Mouse (Mus musculus) right cerebral cortex, postnatal 4 days (tissue): Measurements from ENCODE around the gene Tm4sf4.
A peak's percentile ranks its signal among the peaks of the same experiment; 100 is the strongest.

Source experiments
- DNase-seq: peaks from one replicate; pipeline ENCODE4 v3.0.0-alpha.2; 2022

The Tm4sf4 gene

DNA sequence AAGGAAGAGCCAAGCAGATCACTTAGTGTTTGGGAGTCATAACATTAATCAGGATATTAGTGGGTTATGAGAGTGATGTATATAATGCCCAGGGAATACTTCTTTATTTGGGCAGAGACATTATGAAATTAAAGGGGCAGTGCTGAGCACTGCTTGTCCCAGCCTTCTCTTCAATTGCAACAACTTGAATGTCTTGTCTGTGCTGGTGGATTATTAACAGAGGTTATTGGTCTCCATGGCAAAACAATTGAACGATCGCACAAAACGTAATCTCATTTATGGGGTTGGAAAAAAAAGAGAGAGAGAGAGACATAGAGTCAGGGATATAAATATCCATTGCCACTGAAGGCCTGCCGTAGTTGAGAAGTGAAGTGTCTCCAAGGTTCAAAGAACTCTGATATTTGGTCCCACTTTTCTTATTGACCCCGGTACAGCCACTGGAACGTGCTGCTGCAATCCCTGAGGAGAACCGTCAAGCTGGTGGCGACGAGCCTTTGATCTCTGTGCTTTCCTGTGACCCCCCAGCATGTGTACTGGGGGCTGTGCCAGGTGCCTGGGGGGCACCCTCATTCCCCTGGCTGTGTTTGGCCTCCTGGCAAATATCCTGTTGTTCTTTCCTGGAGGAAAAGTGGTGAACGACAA, at the start of gene Tm4sf4:
Gene Tm4sf4 (plus strand): TSS at position 226 of the 642 bp plus-strand sequence.
- DNase-seq: no peak

DNA sequence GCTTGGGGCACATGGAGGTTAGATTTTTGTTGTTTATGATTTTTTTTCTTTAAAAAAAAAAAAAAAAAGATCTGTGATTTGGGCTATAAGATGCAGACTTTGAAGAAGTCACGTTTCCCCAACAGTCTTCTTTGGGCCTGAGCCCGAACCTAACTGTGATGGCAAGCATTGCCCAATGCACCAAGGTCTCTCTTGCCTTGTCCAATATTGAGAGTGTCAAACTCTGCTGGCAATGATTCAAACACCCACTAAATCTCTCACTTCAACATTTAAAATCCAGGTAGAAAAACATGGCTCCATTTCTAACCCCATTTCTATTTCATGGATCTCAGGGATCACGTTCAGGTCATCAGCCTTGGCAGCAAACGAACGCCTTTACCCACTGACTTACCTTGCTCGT, 38.7 kb upstream of the Tm4sf4 start:
- no peak for DNase-seq

DNA sequence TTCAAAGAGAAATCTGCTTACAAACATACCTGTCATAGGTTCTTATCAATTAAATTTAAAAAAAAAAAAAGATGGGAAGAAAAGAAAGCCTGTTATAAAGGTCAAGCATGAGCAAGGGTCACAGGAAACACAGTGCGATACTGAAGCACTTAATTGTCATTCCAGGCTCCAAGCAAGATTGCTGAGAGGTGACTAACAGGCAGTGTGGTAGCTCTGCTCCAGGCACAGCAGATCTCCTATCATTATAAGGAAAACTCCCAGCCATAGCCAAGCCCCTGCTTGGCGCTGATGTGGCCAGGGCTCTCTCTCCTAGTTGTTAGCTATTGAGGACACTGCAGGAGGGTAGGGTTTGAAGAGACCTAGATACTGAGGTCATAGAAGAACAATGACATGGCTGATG, 38.2 kb upstream of the Tm4sf4 start:
- DNase-seq: no peak

DNA sequence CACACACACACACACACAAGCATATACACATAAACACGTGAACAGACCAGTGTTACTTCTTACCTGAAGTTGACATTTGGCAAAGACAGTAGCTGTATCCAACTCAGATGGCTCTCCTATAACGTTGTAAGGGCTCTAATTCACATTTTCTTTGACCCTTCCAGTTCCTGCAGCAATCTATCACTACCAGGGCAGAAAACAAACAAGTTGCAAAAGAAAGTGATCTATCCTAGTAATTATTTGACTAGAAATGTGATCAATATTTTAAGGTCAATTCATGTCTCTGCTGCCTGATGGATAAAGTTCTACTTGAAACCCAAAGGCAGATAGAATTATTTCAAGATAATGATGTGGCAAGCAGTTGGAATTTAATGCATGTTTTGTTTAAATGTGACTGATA, 37.5 kb upstream of the Tm4sf4 start:
- DNase-seq: no peak

DNA sequence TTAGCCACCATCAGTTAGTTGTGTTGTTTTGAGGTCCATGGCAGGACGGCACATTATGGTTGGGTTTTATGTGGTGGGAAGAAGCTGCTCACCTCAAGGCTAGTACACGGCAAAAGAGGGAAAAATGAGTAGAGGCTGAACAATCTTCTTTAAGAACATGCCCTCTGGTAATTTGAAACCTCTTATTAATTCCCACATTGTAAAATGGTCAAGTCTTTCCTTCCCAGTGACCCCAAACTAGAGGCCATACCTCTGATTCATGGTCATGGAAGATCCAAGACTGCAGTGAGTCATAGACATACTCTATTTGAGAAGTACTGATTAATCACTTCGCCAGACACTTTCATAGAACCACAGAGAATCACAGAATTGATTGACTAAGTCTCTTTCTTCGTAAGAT, 13.6 kb upstream of the Tm4sf4 start:
- no peak for DNase-seq

DNA sequence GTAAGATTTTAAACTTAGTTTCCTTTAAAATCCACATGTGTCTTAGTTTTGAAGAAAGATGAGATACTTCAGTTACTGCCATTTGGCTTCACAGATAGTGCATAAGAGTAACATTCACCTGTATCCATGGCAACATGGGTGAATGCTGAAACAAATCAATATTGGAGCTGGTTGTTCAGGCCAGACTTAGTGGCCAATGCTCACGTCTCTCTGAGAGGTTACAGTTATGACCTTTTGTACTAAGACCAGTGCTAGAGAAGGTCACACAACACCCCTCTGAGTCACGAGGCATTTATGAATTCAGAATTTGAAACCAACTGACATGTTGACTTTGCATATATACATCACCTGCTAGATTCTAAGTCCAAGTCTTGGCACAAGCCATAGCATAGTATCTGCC, 4.9 kb upstream of the Tm4sf4 start:
- no peak for DNase-seq

DNA sequence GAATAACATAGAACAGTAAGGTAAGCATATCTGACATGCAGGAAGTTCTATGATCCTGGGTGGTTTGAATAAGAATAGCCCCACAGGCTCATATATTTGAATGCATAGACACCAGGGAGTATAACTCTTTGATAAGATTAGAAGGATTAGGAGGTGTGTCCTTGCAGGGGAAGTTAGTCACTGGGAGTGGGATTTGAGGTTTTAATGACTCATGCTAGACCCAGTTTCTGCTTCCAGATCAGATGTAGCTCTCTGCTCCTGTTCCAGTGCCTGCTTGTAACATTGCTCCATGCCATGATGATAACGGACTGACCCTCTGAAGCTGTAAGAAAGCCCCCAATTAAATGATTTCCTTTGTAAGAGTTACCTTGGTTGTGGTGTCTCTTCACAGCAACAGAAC, 4.5 kb upstream of the Tm4sf4 start:
- DNase-seq: no peak

DNA sequence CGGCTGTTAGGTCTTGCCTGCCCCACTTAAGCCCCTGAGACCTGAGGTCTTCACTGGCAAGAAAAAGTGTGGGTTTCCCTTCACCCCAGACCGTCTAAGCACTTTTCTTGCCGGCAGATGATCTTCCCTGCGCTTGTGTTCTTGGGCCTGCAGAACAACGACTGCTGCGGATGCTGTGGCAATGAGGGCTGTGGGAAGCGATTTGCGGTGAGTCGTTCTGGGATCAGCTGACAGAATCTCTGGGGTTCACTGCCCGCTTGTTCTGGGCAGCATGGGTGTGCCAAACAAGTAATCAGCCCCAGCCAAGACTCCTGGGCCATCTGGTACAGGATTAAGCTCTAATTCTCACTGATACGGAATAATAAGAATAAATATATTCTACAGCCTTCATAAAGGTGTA, 1.2 kb downstream of the Tm4sf4 start:
- DNase-seq: no peak

DNA sequence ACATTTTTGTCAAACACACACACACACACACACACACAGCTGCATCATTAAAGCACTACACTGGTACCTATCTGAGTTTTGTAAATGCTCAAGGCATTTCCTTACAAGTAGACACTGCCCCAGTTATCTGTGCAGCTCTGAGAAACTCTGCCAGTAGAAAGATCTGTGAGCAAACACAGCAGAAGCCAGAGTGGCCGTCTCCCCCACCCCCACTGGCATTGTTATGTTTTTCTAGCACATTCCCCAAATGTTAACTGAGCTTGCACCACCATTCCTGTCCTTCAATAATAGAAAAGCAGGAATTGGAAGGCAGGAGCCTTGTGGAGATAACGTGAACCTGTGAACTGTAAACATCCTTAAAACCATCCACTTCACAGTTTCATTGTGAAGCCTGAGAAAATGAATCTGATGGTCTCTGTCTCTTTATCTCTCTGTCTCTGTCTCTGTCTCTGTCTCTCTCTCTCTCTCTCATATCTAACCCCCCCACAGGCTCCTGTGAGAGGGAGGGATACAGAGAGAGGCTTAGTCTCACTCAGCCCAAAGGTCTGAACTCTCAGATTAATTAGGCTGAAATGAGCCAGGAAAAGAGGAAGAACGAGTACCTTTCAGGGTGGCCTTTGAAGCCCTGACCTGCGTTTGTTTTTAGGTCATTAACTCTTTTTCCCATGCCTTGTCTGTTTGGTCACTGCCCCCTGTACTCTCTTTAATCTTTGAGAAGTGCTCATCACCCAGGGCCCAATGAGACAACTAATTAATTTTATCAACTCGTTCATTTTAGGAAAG, 3.8 kb downstream of the Tm4sf4 start:
- DNase-seq: no peak

DNA sequence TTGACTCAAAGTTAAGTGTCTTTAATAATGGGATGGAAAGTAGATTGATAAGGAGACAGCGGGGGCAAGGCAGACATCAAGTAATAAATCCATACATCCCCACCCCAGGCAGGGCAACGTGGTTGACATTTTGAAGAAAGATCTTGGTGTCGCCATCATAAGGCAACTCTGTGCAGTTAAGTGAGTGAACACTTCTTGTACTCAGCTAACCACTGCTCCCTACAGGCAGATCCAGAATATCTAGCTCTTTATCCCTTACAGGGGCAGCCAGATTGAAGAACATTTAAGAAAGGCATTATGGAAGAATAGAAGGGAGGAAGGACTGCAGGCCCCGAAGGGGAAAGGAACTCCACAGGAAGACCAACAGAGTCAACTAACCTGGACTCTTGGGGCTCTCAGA, 4.4 kb downstream of the Tm4sf4 start:
- no peak for DNase-seq

DNA sequence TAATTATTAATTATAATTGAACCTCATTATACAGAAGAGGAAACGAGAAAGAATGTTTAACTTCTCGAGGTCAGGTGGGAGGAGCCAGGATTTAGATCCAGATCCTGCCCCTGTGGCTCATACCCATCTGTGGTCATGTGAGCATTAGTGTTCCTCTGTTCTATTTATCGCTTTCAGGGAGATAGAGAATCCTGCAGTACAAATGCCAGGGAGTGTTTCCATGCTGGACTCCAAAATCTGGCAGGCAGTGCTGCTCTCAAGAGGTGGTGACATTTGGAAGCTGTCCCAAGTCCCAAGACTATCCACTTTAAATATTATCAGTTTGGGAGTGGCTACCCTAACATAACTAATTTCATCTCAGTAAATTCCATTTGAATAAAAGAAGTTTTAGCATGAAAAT, 6.6 kb downstream of the Tm4sf4 start:
- no peak for DNase-seq

DNA sequence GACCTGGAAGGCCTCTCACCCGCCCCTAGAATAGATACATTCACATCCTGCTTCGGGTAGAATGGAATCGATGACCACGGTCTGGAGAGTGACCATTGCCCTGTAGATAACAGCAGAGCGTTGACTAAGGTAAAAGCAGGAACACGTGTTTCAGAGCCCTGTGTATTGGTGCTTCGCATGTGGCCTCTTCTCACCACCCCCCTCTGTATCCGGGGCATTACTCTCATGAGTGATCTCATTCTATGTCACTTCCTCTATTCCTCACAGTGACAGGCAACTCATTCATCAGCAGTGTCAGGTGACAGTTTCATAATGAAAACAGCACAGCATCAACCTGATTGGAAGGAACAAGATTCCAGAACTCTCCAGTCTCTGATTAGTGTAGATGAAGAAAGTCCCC, 10.2 kb downstream of the Tm4sf4 start:
- no peak for DNase-seq

DNA sequence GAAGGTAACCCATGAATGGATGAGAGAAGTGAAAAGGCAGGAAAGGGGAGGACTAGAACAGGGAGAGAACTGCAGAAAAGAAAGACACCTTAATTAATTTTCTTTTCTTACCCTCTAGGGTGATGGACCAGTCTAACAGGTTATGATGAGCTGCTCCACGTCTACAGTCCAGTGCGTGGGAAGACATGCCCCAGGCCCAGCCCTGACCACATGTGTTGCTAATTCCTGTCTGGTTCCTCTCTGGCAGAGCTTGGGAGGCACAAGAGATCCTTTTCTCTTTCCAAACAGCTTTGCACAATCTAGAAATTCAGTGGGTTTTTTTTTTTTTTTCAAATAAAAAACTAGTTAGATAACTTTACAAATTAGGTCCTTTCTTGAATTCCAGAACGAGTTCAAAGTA, 15.8 kb downstream of the Tm4sf4 start:
- DNase-seq: no peak

DNA sequence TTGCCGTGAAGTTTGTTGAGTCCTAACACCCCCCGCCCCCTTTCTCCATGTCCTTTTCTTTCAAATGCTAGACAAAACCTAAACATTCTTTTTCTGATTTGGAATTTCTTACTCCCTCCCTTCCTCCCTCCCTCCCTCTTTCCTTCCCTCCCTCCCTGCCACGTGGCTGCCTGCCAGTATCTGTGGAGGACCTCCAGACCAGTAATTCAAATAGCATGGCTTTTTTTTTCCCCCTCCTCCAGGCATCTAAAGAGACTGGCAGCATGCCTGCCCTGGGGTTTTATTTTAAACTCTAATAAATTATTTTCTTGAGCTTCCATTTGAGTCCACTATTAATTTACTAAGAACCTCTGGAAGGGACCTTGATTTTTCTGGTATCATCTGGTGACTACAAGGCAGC, 20.6 kb downstream of the Tm4sf4 start:
- peak; percentile 24 for DNase-seq

DNA sequence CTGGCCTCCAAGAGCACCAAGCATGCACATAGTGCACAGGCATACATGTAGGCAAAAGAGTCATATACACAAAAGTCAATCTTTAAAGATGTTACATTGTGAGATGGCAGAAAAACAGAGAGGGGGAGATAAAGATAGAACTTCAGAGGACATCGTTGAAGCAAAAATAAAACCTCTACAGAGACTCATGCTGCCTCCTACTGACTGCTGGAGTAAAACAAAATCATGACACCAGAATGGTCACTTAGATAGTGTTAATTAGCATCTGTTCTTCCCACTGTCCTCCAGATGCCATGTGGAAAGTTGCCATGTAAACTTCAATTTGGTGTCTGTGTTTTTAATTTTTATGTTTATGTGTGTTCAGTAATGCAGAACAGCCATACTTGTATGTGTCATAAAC, 22.8 kb downstream of the Tm4sf4 start:
- no peak for DNase-seq

DNA sequence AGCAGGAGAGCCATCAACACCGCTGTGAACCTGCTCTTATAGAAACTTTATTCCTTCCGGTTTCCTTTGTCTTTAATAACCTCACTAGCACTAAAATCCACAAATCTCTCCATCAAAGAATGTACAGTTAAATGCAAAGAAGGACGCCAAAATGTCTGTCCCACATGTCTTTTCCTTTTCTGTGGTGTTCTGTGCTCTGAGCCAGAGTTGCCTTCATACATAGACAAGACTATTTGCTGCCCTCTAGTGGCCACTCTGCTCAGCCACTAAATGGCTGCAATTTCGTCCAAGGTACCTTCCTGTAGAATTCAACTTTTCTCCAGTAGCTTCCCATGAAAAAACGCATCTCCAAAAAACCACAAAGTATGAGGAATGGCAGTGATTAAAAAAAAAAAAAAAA, 23.3 kb downstream of the Tm4sf4 start:
- peak; percentile 81 for DNase-seq

DNA sequence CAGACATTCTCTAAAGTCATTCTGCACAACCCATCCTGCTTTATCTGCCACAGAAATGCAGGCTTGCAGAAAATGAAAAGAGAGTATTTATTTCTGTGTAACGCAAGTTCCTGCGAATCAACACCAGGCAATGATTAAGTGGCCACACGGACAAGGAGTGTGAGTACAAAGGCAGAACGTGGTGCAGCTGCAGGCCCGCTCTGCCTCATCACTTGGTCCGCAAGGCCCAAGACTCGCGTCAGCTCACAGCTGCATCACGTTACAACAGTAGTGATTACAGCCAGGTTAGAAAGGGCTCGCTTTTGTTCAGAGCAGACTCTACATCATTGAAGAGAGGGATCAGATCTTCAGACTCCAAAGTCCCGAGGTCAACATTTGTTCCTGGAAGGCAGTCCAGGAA, 33.5 kb downstream of the Tm4sf4 start:
- no peak for DNase-seq

DNA sequence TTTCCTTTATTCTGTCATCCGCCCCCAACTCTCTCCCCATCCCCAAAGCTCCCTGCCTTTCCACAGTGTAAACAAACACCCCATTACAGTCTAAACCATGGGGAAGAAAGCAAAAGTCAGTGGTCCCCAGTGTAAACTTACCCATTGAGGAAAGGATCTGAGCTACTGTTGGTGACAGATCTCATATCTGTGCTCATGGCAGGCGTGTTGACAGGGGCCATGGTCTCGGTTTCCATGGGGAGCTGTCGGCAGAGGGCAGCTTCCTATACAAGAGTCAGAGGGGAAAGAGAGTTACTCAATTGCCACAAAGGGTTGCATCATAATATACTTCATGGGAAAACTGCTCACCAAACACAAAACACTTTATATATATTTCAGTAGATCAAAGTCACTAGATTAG, 38.2 kb downstream of the Tm4sf4 start:
- DNase-seq: no peak

DNA sequence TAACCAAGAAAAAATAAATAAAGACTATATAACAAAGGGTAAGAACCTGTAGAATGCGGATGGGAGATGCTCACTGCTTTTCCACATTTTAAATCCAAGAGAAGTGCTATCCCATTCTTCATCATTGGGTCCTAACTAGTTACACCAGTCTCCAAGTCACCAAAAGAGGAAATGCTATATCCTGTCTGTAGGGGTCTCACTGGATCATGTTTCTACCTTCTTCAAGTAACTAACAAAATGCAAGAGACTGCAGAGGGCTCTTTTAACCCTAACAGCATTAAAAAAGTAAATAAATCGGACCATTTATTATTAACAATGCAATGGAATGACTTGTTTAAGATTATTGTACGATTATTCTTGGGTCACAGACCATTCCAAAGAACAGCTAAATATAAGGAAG, 41.2 kb downstream of the Tm4sf4 start:
- DNase-seq: no peak

DNA sequence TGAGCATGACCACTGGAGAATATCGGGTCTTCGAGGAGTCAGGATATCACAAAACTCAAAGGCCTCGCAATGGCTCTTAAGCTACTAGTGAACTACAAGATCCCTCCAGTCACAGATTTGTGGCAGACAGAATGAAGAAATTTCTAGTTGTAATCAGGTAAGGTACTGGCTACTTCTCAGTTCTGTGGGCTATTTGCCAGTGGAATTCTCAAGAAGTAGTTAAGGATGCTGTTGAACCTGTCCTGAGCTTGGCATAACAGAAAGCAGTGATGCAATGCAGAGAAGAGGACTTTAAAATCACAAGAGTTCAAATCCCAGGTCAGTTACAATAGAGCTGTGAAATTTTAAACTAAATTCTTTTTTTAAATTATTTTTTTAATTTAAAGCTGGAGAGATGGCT, 44.2 kb downstream of the Tm4sf4 start:
- no peak for DNase-seq

DNA sequence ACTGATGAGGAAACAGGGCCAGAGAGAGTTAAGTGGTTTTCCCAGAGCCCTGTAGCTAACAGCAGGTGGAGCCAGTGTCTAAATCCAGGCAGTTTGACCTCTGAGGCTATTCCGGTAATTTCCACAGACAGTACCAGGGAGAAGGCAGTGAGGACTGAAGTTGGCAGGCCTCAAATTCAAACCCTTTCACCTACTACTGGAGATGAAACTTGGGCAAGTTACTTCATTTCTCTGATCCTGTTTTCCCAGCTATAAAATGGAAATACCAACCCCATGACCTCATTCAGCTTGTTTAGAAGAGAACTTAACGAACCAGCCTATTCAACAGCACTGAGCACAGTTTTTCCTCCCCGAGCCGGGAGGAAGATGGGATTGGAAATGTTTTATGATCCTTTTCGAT, 45.2 kb downstream of the Tm4sf4 start:
- DNase-seq: peak; percentile 13

DNA sequence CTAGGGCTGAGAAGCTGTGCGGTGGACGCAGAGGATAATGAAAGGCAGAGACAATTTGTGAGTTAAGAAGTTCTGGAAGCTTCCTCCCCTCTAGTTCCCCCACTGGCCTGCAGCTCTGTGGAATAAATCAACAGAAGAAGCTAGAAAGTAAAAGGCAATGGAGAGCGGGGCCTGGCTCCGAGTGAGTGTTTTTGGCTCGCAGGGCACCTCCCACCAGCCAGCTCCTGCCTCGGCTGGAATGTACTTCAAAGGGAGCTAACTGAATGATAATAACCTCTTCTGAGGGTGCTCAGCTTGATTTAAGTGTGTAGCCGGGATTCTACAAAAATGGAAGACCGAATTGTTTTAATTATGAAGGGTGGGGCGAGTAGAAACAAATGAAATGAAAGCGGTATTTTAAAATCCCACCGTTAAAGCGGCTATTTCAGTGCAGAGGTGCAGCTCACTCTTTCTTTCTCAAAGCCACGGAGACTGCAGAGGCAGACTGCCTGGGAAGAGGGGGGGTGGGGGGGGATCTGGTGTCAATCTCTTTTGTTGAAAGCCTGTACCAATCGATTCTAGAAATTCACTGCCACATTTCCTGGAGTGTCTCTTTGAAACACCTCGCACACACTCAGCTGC, 46.0 kb downstream of the Tm4sf4 start:
- DNase-seq: peak; percentile 24

DNA sequence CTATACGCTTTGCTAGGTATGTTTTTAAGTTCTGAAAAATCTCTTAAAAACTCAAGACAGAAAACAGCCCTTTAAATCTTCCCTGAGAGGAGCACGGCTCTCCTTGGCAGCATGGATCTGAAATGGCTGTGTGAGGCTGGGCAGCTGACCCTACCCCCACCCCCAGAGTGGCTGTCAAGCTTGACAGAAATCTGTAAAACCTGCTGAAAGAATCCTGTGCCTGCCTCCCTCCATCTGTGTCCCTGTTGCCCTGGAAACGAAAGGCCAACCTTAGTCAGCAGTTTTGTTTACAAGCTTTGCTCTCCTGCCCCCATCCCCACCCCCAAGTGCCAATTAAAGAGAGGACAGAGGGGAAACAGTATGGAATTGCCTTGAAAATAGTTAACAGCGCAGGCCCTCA, 47.3 kb downstream of the Tm4sf4 start:
- no peak for DNase-seq

DNA sequence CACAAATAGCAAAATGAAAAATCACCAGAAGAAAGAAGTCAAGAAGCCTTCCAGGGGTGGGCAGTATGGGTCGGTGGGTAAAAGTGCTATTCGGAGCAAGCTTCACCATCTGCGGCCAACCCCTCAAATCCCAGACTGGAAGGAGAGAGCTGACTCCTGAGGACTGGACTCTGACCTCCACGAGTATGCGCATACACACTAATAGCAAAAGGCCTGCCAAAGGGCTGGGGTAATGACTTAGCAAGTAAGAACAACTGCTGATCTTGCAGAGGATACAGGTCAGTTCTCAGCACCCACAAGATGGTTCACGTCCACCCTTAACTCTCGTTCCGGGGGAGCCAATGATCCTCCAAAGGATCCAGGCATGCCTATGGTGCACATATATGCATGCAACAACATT, 49.3 kb downstream of the Tm4sf4 start:
- no peak for DNase-seq

DNA sequence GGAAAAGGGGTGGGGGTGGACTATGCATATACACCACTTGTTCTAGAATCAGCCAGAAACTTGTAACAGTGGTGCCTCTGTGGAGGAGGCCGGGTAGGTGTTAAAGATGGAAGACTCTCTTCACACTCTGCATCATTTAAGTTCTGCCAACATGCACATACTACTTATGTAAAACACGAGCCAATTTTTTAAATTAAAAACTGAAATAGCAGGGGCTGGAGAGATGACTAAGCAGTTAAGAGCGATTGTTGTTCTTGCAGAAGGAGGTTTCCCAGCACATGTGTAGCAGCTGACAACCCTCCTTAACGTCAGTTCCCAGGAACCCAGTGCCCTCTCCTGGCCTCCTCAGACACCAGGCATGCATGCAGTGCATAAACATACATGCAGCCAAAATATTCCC, 55.5 kb downstream of the Tm4sf4 start:
- no peak for DNase-seq
